Mouse (Mus musculus) cerebellum, adult 2 months (tissue): ENCODE measurements around the gene Unkl.

Experiments
- CTCF ChIP-seq: fragments of 200-500 bp; IDR thresholded peaks from 2 replicates; pipeline ENCODE4 v1.5.1; 2011; ENCODE audit warnings: low read depth, mild to moderate bottlenecking, control low read depth, low read length, moderate library complexity, borderline replicate concordance; ENCODE audit not compliant: insufficient read depth
- POLR2A ChIP-seq: fragments of 200-500 bp; IDR thresholded peaks from 2 replicates; pipeline ENCODE4 v1.6.1; 2011; ENCODE audit warnings: low read length, control low read depth, borderline replicate concordance; ENCODE audit not compliant: insufficient read depth

- TF ChIP-seq CTCF (no peak), POLR2A (no peak)
Observed at GRCm38 (mm10) chr17:25275833-25276232, 87.6 kb downstream of the Unkl start.
